Mouse (Mus musculus): ENCODE results near the gene Thap12.

DNA sequence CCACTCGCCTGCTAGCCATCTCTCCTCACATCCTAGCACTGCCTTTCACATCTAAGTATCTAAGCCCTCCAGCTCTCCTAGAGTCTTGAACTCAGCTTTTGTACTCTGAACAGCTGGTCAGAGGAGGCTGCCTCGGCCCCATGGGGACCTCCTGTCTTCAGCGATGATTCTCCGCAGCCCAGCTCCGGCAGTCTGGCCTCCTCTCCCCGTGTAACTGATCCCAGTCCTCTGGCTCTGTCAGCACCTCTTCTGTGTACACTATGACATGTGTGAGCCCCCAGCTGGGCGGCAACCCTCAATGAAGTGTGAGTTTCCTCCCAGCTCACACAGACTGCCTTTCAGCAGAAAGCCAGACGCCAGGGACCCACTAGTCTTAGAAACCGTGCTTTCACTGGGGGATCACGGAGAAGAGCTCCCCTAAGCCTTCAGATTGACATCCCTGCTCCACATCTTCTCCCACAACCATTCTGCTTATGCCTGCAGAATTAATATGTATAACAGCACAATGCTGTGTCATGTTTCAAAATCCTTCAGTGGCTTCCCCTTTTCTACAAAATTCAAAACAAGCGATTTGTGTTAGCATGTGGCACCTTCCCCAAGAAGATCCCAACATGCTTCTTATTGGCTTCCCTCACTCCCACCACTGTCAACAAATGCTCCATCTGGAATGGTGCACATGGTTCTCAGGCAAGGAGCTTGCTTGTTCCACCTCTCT, 30.5 kb upstream of the Thap12 start:
- TF ChIP-seq POLR2A (IDR thresholded peaks at IDR 0.05; ENCODE audit: extremely low read depth, insufficient read depth, low read length) = no peak
- no peak for TF ChIP-seq CTCF (IDR thresholded peaks at IDR 0.05; ENCODE audit: low read depth, low read length)
